Mouse (Mus musculus) lung, adult 2 months (tissue): ENCODE data around the gene Cmtm7. TPM values are rescaled to one million over a fixed set of nuclear protein-coding genes. Genes with fewer than 3 reads are reported as not detected.

Source experiments
- DNase-seq: peaks from one replicate; pipeline ENCODE4 v3.0.0; 2022
- H3K4me1 ChIP-seq: fragments of 200-500 bp; 2 replicates; pipeline ENCODE4 v1.6.1; 2011; ENCODE audit warnings: low read length; ENCODE audit not compliant: control insufficient read depth, insufficient read depth
- H3K4me3 ChIP-seq: fragments of 200-500 bp; replicated peaks from 2 replicates; pipeline ENCODE3; 2011; ENCODE audit warnings: low read depth, mild to moderate bottlenecking, control low read depth, low read length; ENCODE audit errors: extremely low read depth
- CTCF ChIP-seq: fragments of 200-500 bp; IDR thresholded peaks from 2 replicates; pipeline ENCODE4 v1.5.1; 2011; ENCODE audit warnings: mild to moderate bottlenecking, low read length, control low read depth; ENCODE audit not compliant: insufficient read depth
- POLR2A ChIP-seq: fragments of 200-500 bp; IDR thresholded peaks from 2 replicates; pipeline ENCODE4 v1.6.1; 2011; ENCODE audit warnings: low read depth, mild to moderate bottlenecking, control low read depth, low read length, borderline replicate concordance; ENCODE audit errors: extremely low read depth
- WGBS: fragments of 180-500 bp; shearing (Covaris S2); methylation state at CpG from one replicate; pipeline ENCODE4 v1.1.7; 2018; 5-methylcytosine and 5-hydroxymethylcytosine counted together
- polyA plus RNA-seq: library from polyadenylated mRNA; depleted of rRNA; stranded (reverse); fragments of >200 nt; gene quantifications from 2 replicates; pipeline ENCODE4 v1.2.3, GENCODE M21; 2012

Gene Cmtm7
- polyA plus RNA-seq, 1 experiment, result 88.9 TPM

DNA sequence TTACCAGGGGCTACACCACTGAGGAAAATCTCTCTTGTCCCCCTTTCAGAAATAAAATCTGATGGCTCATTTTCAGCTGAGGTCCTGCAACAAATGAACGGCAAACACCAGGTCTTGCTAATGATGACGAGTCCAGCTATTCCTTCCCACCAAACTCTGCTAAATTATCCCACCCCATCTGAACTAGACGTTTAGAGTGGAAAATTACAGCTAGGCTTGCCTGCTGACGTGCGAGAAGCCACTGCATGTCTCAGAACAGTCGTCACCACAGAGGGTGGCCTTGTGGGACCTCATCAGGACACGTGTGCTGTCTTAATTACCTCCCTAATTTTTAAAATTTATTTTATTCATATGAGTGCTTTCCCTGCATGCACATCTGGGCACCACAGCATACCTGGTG lies 10.1 kb downstream of the Cmtm7 start:
- WGBS, result 80% methylated on average over 7 of the region's 7 CpGs

GRCm38 (mm10) chr9:114770224-114770623 lies 11.4 kb downstream of the Cmtm7 start:
- no peak for TF ChIP-seq POLR2A
- no peak for TF ChIP-seq CTCF
- WGBS, result 67% methylated on average over 4 of the region's 4 CpGs
- H3K4me1 ChIP-seq, result 0 out of 2 replicates have a peak, but pooled peaks cover under 1% of the 10 kb centered on the region
- DNase-seq, result no peak
- H3K4me3 ChIP-seq, result no peak overlapping the region

More for the DNA sequence above, 10.1 kb downstream of the Cmtm7 start:
- TF ChIP-seq CTCF, result no peak
- TF ChIP-seq POLR2A, result no peak
- no peak overlapping the region for H3K4me3 ChIP-seq
- 0 out of 2 replicates have a peak, but pooled peaks cover 2% of the 10 kb centered on the region for H3K4me1 ChIP-seq
- DNase-seq, result no peak

DNA sequence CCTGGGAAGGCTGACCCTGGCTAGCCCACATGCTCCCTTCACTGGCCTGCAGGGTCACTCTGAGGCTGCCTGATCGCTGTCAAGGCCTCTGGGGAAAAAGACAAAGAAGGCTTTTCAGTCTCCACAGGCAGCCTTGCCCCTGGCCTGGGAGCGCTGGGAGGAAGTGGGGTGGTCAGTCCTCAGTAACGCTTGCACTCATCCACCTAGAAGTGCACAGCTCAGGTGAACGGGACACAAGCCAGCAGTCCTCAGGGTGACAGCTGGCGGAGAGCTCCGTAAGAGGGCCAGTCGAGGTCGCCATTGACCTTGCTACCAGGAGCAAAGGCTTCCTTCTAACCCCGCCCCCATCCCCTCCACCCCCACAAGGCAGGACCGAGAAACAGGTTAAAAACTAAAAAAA lies 13.6 kb downstream of the Cmtm7 start:
- H3K4me3 ChIP-seq, result no peak overlapping the region
- no peaks in the 10 kb centered on the region for H3K4me1 ChIP-seq
- DNase-seq, result no peak
- 57% methylated on average over 10 of the region's 10 CpGs for WGBS
- TF ChIP-seq POLR2A (no peak), CTCF (no peak)

DNA sequence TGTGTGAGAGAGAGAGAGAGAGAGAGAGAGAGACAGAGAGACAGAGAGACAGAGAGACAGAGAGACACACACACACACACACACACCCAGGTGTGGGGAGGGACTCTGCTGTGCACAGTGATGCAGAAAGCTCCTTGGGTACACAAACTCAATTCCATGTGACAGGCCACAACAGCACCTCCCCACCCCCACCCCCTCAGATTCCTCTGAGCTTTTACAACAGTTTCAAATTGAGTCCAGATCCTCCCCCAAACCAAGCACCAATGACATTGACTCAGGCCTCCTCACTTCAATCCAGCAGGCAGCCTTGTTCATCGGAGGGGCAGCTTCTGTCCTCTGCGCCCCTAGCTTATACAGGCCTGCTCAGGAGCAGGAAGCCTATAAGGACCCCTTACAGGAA lies 14.1 kb downstream of the Cmtm7 start:
- TF ChIP-seq CTCF (no peak), POLR2A (no peak)
- Histone ChIP-seq H3K4me3 (no peak overlapping the region), H3K4me1 (no peaks in the 10 kb centered on the region)
- DNase-seq, result no peak
- 83% methylated on average over 2 of the region's 2 CpGs for WGBS

GRCm38 (mm10) chr9:114767030-114767429 lies 14.6 kb downstream of the Cmtm7 start:
- no peak for DNase-seq
- no peak overlapping the region for H3K4me3 ChIP-seq
- TF ChIP-seq POLR2A, result no peak
- 62% methylated on average over 13 of the region's 13 CpGs for WGBS
- no peaks in the 10 kb centered on the region for H3K4me1 ChIP-seq

DNA sequence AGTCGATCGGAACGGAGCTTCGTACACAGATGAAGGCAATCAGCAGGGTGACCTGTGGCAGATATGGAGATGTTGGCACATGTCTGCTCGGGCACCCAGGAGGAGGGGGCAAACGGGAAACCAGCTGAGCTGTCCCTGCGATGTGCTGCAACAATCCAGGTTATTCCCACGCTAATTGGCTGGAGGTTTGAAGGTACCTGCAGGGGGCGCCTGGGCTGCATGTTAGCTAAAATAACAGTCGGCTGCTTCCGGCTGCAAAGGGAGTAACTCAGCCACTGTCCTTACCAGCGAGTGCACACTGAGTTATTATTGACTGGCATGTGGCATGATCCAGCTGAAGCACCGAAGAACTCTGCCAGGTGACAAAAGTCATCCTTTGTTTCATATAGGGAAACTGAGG lies 18.3 kb downstream of the Cmtm7 start:
- H3K4me3 ChIP-seq, result no peak overlapping the region
- no peaks in the 10 kb centered on the region for H3K4me1 ChIP-seq
- TF ChIP-seq CTCF (peak; percentile 28; the same call in 1 of the 2 replicates), POLR2A (no peak)
- no peak for DNase-seq
- WGBS, result 58% methylated on average over 13 of the region's 13 CpGs

DNA sequence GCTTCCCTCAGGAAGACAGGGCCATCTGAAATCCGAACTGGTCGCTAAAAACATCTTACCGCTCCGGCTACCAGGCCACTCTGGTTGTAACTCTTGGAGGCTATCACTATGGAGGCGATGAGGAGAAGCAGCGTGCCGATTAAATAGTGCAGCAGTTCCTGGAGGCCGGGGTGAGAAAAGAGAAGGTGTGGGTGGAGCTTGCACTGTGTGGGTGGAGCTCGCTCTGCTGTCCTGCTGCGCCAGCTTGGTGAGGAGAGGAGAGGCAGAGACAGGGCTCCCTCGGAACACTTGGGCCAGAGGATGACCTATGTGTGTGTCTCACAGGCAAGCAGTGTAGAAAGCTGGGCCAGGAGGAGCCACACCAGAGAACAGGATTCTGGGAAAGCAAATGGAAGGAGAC lies 19.8 kb downstream of the Cmtm7 start:
- Histone ChIP-seq H3K4me1 (no peaks in the 10 kb centered on the region), H3K4me3 (no peak overlapping the region)
- no peak for TF ChIP-seq CTCF
- TF ChIP-seq POLR2A, result no peak
- WGBS, result 69% methylated on average over 11 of the region's 11 CpGs
- DNase-seq, result no peak

- DNase-seq, result no peak
- H3K4me3 ChIP-seq, result no peak overlapping the region
- WGBS, result 72% methylated on average over 5 of the region's 5 CpGs
Observed at GRCm38 (mm10) chr9:114760353-114760752, 21.3 kb downstream of the Cmtm7 start.

GRCm38 (mm10) chr9:114759886-114760285 lies 21.8 kb downstream of the Cmtm7 start:
- Histone ChIP-seq H3K4me3 (no peak overlapping the region), H3K4me1 (no peaks in the 10 kb centered on the region)
- DNase-seq, result no peak
- 88% methylated on average over 4 of the region's 4 CpGs for WGBS
- TF ChIP-seq CTCF (no peak), POLR2A (no peak)

More at GRCm38 (mm10) chr9:114760353-114760752, 21.3 kb downstream of the Cmtm7 start:
- no peak for TF ChIP-seq CTCF
- TF ChIP-seq POLR2A, result no peak
- H3K4me1 ChIP-seq, result no peaks in the 10 kb centered on the region

DNA sequence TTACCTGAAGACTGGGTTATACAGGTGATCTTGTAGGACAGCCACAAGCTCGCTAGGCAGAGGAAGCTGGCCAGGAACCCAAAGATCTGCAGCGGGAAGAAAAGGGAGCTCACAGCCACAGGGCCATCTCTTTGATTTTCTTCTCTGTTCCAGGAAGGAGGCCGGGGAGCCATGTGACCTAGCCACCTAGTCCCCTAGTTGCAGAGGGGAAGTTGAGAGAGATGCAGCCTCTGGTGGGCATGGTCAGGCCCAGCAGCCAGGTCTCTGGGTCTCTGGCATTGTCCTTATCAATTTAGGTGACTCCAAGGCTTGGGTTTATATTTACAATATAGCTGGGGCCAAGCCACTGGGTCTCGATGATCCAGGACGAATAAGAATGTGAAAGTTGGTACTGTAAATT lies 22.9 kb downstream of the Cmtm7 start:
- no peak overlapping the region for H3K4me3 ChIP-seq

DNA sequence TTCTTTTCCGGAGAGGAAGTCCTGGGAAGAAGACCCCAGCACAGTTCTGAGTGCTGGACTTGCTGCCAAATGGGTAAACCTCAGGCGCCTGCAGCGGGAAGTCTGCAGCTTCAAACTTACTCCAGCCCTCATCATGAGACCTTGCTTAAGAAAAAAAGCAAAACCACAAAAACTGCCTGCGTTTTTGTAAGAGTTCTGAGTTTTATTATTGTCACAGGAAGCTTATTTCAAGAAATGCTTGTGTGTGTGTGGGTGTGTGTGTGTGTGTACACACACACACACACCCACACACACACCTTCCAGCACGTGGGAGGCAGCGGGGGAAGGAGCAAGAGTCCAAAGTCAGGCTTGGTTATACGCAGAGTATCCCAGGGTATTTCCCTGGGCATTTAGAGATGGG lies 23.4 kb downstream of the Cmtm7 start:
- H3K4me3 ChIP-seq, result no peak overlapping the region
- TF ChIP-seq CTCF (no peak), POLR2A (no peak)
- no peak for DNase-seq
- WGBS, result 59% methylated on average over 7 of the region's 7 CpGs
- no peaks in the 10 kb centered on the region for H3K4me1 ChIP-seq

More for the DNA sequence above, 22.9 kb downstream of the Cmtm7 start:
- TF ChIP-seq POLR2A (no peak), CTCF (no peak)
- 78% methylated on average over 5 of the region's 5 CpGs for WGBS
- no peak for DNase-seq
- H3K4me1 ChIP-seq, result no peaks in the 10 kb centered on the region
